Mouse (Mus musculus) mouse embryonic stem cell (cell line): ENCODE data around the gene Cox8a.

Source experiments
- in situ Hi-C, 2 experiments: fragments of 300-500 bp; cut with MboI; formaldehyde crosslinking; loops; 1 replicate in 1 of 2; 3 replicates in 1 of 2; pipeline ENCODE4 v1.14.3; 2019 to 2020; ENCODE audit warnings: low sequenced_read_pairs in 2 of 2, low pct_unique_long_range_greater_than_20kb in 1 of 2, mixed read lengths in 1 of 2; ENCODE audit not compliant: unreplicated experiment in 1 of 2

Gene Cox8a

GRCm38 (mm10) chr19:7171447-7171846 lies 46.0 kb downstream of the Cox8a start:
- in situ Hi-C loops = no loop called here

- in situ Hi-C loops = no loop called here
Measured at GRCm38 (mm10) chr19:7170916-7171315, 46.5 kb downstream of the Cox8a start.

GRCm38 (mm10) chr19:7168423-7168822 lies 49.0 kb downstream of the Cox8a start:
- in situ Hi-C loops = no loop called here

GRCm38 (mm10) chr19:7166767-7167166 lies 50.6 kb downstream of the Cox8a start:
- in situ Hi-C loops = no loop called here

GRCm38 (mm10) chr19:7166200-7166711 lies 51.2 kb downstream of the Cox8a start:
- in situ Hi-C loops = no loop called here

GRCm38 (mm10) chr19:7165509-7166199 lies 51.8 kb downstream of the Cox8a start:
- in situ Hi-C loops = no loop called here
